Mouse (Mus musculus) adrenal gland, postnatal 14 days (tissue): ENCODE measurements at regions not wholly inside any gene's neighbourhood (a gene's known extent, or its start where the extent isn't known, plus 50 kb on each side); places are given as distances from the start of the nearest gene placed in this dataset.

Experiments
- DNase-seq: peaks from one replicate; pipeline ENCODE4 v3.0.0; 2021; ENCODE audit warnings: mixed read lengths

- DNase-seq = no peak
These were observed 315.2 kb upstream of the C030005K15Rik start for GRCm38 (mm10) chr10:98041766-98042165.

GRCm38 (mm10) chr10:98043873-98044272, 317.3 kb upstream of the C030005K15Rik start:
- DNase-seq = no peak

- no peak for DNase-seq
These were observed 318.0 kb upstream of the C030005K15Rik start for GRCm38 (mm10) chr10:98044579-98044978.

- DNase-seq = no peak
These were observed 346.9 kb upstream of the C030005K15Rik start for GRCm38 (mm10) chr10:98073432-98073831.

GRCm38 (mm10) chr10:98084881-98085280, 358.3 kb upstream of the C030005K15Rik start:
- DNase-seq = no peak

- DNase-seq = no peak
These were observed 389.7 kb upstream of the C030005K15Rik start for GRCm38 (mm10) chr10:98116296-98116695.

GRCm38 (mm10) chr10:98125713-98126112, 399.2 kb upstream of the C030005K15Rik start:
- no peak for DNase-seq

- no peak for DNase-seq
These were observed 408.5 kb upstream of the C030005K15Rik start for GRCm38 (mm10) chr10:98135026-98135425.

GRCm38 (mm10) chr10:98145773-98146172, 419.2 kb upstream of the C030005K15Rik start:
- no peak for DNase-seq

- no peak for DNase-seq
These were observed 420.7 kb upstream of the C030005K15Rik start for GRCm38 (mm10) chr10:98146998-98147863.

- no peak for DNase-seq
These were observed 429.4 kb upstream of the C030005K15Rik start for GRCm38 (mm10) chr10:98155982-98156381.

GRCm38 (mm10) chr10:98185666-98186065, 459.1 kb upstream of the C030005K15Rik start:
- no peak for DNase-seq

- DNase-seq = no peak
These were observed 470.3 kb upstream of the C030005K15Rik start for GRCm38 (mm10) chr10:98196852-98197251.

- DNase-seq = no peak
These were observed 483.7 kb upstream of the C030005K15Rik start for GRCm38 (mm10) chr10:98210246-98210645.

- DNase-seq = no peak
These were observed 486.5 kb upstream of the C030005K15Rik start for GRCm38 (mm10) chr10:98212876-98213587.

- DNase-seq = no peak
These were observed 504.5 kb upstream of the C030005K15Rik start for GRCm38 (mm10) chr10:98231017-98231416.

- DNase-seq = no peak
These were observed 505.2 kb upstream of the C030005K15Rik start for GRCm38 (mm10) chr10:98231705-98232235.

GRCm38 (mm10) chr10:98248311-98248710, 521.8 kb upstream of the C030005K15Rik start:
- no peak for DNase-seq

GRCm38 (mm10) chr10:98257980-98258707, 531.6 kb upstream of the C030005K15Rik start:
- DNase-seq = no peak

- no peak for DNase-seq
These were observed 532.7 kb upstream of the C030005K15Rik start for GRCm38 (mm10) chr10:98259283-98259682.

GRCm38 (mm10) chr10:98268511-98268910, 542.0 kb upstream of the C030005K15Rik start:
- DNase-seq = peak; percentile 66

GRCm38 (mm10) chr10:98291617-98292016, 565.1 kb upstream of the C030005K15Rik start:
- no peak for DNase-seq
